Mouse (Mus musculus) erythroblast, adult 5-6 weeks (primary cell): Measurements from ENCODE around the gene Msantd2. TPM values are rescaled to one million over a fixed set of nuclear protein-coding genes. Genes with fewer than 3 reads are reported as not detected.

Source experiments
- ATAC-seq: replicated peaks from 2 replicates; pipeline ENCODE4 v1.8.0; 2016; ENCODE audit warnings: moderate number of reproducible peaks, mild to moderate bottlenecking, moderate TSS enrichment, inconsistent platforms; ENCODE audit not compliant: poor library complexity, low FRiP score, severe bottlenecking
- total RNA-seq, 2 experiments: library from RNA; stranded (forward) in 1 of 2; stranded (reverse) in 1 of 2; fragments of 150-400 nt in 1 of 2; fragments of 200-764, 138-1000 nt in 1 of 2; gene quantifications; 2 replicates each; pipeline versions ENCODE4 v1.2.3 to v1.2.4; 2015 to 2017; ENCODE audit warnings: low replicate concordance in 2 of 2

Msantd2 gene
- total RNA-seq, 2 experiments from 2014 or later, result 2.5 to 10.7 TPM

GRCm38 (mm10) chr9:37563805-37564204 is 74.7 kb downstream of the Msantd2 start:
- no peak for ATAC-seq

- no peak for ATAC-seq
These were observed 77.9 kb downstream of the Msantd2 start for GRCm38 (mm10) chr9:37567019-37567418.

- no peak for ATAC-seq
These were observed 78.3 kb downstream of the Msantd2 start for GRCm38 (mm10) chr9:37567454-37567853.

- no peak; the same call in 1 of the 2 replicates for ATAC-seq
These were observed 78.9 kb downstream of the Msantd2 start for GRCm38 (mm10) chr9:37567892-37568604.

GRCm38 (mm10) chr9:37568605-37569214 is 79.6 kb downstream of the Msantd2 start:
- no peak for ATAC-seq

- no peak for ATAC-seq
These were observed 80.2 kb downstream of the Msantd2 start for GRCm38 (mm10) chr9:37569231-37569835.

- no peak for ATAC-seq
These were observed 83.2 kb downstream of the Msantd2 start for GRCm38 (mm10) chr9:37572204-37572876.

Other genes with a start within 250 kb of the Msantd2 start
- 2.1 and 2.5 TPM in 2 replicates for gene Slc37a2, start 233.6 kb upstream of the Msantd2 start, total RNA-seq (2015; ENCODE audit: low replicate concordance)
- gene Slc37a2, start 233.6 kb upstream of the Msantd2 start, total RNA-seq (2017; ENCODE audit: low replicate concordance), result 1.7 and 1.8 TPM in 2 replicates
- 0.96 and 8.2 TPM in 2 replicates for gene Ccdc15, start 140.9 kb upstream of the Msantd2 start, total RNA-seq (2015; ENCODE audit: low replicate concordance)
- 2.6 and 4.6 TPM in 2 replicates for gene Ccdc15, start 140.9 kb upstream of the Msantd2 start, total RNA-seq (2017; ENCODE audit: low replicate concordance)
- not detected in 2 replicates for gene Hepacam, start 122.0 kb upstream of the Msantd2 start, total RNA-seq (2015; ENCODE audit: low replicate concordance)
- not detected in 2 replicates for gene Hepacam, start 122.0 kb upstream of the Msantd2 start, total RNA-seq (2017; ENCODE audit: low replicate concordance)
- not detected in 2 replicates for gene Robo4, start 87.4 kb upstream of the Msantd2 start, total RNA-seq (2015; ENCODE audit: low replicate concordance)
- gene Robo4, start 87.4 kb upstream of the Msantd2 start, total RNA-seq (2017; ENCODE audit: low replicate concordance), result not detected in 2 replicates
- not detected in 2 replicates for gene Robo3, start 56.1 kb upstream of the Msantd2 start, total RNA-seq (2015; ENCODE audit: low replicate concordance)
- not detected in 2 replicates for gene Robo3, start 56.1 kb upstream of the Msantd2 start, total RNA-seq (2017; ENCODE audit: low replicate concordance)
- not detected in 2 replicates for gene Esam, start 38.8 kb downstream of the Msantd2 start, total RNA-seq (2015; ENCODE audit: low replicate concordance)
- 0.42 TPM in 1 of 2 replicates, not detected in the other for gene Esam, start 38.8 kb downstream of the Msantd2 start, total RNA-seq (2017; ENCODE audit: low replicate concordance)
- gene Vsig2, start 49.9 kb downstream of the Msantd2 start, total RNA-seq (2015; ENCODE audit: low replicate concordance), result not detected in 2 replicates
- gene Vsig2, start 49.9 kb downstream of the Msantd2 start, total RNA-seq (2017; ENCODE audit: low replicate concordance), result not detected in 2 replicates
- gene Nrgn, start 63.6 kb downstream of the Msantd2 start, total RNA-seq (2015; ENCODE audit: low replicate concordance), result 1.7 TPM in 1 of 2 replicates, not detected in the other
- gene Nrgn, start 63.6 kb downstream of the Msantd2 start, total RNA-seq (2017; ENCODE audit: low replicate concordance), result 2.9 TPM in 1 of 2 replicates, not detected in the other
- 1.7 and 1.9 TPM in 2 replicates for gene Siae, start 66.4 kb downstream of the Msantd2 start, total RNA-seq (2015; ENCODE audit: low replicate concordance)
- 1.4 and 2.6 TPM in 2 replicates for gene Siae, start 66.4 kb downstream of the Msantd2 start, total RNA-seq (2017; ENCODE audit: low replicate concordance)
- gene Spa17, start 124.4 kb downstream of the Msantd2 start, total RNA-seq (2015; ENCODE audit: low replicate concordance), result not detected in 2 replicates
- 1.4 TPM in 1 of 2 replicates, not detected in the other for gene Spa17, start 124.4 kb downstream of the Msantd2 start, total RNA-seq (2017; ENCODE audit: low replicate concordance)
- gene Tbrg1, start 168.0 kb downstream of the Msantd2 start, total RNA-seq (2015; ENCODE audit: low replicate concordance), result 23.0 and 26.5 TPM in 2 replicates
- gene Tbrg1, start 168.0 kb downstream of the Msantd2 start, total RNA-seq (2017; ENCODE audit: low replicate concordance), result 17.6 and 24.1 TPM in 2 replicates
- not detected in 2 replicates for gene Panx3, start 179.9 kb downstream of the Msantd2 start, total RNA-seq (2015; ENCODE audit: low replicate concordance)
- not detected in 2 replicates for gene Panx3, start 179.9 kb downstream of the Msantd2 start, total RNA-seq (2017; ENCODE audit: low replicate concordance)
- gene Olfr160, start 226.9 kb downstream of the Msantd2 start, total RNA-seq (2015; ENCODE audit: low replicate concordance), result not detected in 2 replicates
- not detected in 2 replicates for gene Olfr160, start 226.9 kb downstream of the Msantd2 start, total RNA-seq (2017; ENCODE audit: low replicate concordance)